Mouse (Mus musculus) gastrocnemius, postnatal 14 days (tissue): ENCODE measurements around the gene 1700029P11Rik. TPM values are rescaled to one million over a fixed set of nuclear protein-coding genes. Genes with fewer than 3 reads are reported as not detected.
A peak's percentile ranks its signal among the peaks of the same experiment; 100 is the strongest.
"Not testable (repeated sequence)": the region's sequence is repeated elsewhere in the genome, so short reads cannot be mapped to it uniquely, and the experiment has no call there.

Experiments
- DNase-seq: peaks from one replicate; pipeline ENCODE4 v3.0.0; 2021; ENCODE audit warnings: mixed read lengths
- intact Hi-C: fragments of 180-260 bp; cut with DNase I; formaldehyde crosslinking; loops from one replicate; pipeline ENCODE4 v1.15.1; 2025; ENCODE audit warnings: low total_unique reads
- total RNA-seq, 2 experiments: library from RNA; stranded (reverse); gene quantifications; 2 replicates each; pipeline ENCODE4 v1.2.3; 2021

The 1700029P11Rik gene
- total RNA-seq, 2 experiments from 2014 or later, result not detected

DNA sequence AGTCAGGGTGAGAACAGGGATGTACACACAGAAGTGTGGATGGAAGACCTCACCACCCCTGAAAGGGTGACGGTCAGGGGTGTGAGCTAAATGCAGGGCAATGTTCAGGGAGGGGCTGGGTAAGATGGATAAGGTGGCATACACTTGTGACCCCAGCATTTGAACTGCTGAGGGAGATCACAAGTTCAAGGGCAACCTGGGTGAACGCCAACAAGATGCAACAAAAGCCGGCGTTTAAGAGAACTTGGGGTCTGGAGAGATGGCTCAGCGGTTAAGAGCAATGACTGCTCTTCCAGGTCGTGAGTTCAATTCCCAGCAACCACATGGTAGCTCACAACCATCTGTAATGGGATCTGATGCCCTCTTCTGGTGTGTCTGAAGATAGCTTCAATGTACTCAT, 25.6 kb upstream of the 1700029P11Rik start:
- DNase-seq, result no peak
- intact Hi-C loops, result loop anchor here (5.0 kb wide), 1 partner anchor 38 kb away; no protein-coding TSS in a partner anchor

DNA sequence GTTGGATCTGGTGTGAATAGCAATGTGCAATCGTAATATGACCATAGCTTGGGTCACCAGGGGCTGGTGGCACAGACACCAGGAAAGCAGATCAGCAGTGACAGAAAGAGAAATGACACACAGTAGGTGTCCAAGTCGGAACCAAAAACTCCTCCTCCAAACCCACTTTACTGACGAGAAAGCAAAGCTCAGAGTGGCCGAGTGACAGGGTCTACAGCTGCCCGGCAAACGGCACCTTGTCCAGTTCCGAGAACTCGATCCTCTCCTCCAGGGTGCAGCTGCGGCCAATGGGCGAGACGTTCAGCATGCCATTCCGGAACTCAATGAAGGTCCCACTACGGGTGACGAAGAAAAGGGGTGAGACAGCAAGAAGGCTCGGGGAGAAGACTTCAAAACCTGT, 24.9 kb upstream of the 1700029P11Rik start:
- intact Hi-C loops, result loop anchor here (5.0 kb wide), 1 partner anchor 37 kb away; no protein-coding TSS in a partner anchor
- no peak for DNase-seq

DNA sequence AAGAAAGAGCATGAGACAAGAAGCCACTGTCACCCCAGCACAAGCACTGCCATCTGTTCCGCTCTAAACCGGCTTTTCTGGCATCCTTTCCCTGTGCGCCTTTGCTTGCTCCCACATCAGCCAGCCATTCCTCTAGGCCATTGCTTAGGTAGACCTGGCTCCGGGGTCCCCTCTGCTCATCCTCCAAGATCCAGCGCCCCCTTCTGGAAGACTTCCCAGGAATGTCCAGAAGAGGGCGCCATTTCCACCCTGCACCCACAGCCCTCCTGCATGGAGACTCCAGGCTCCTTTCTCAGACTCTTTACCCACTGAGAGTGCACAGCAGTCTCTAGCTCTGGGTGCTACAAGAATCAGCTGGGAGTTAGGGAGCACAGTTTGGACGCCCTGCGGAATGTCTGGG, 23.9 kb upstream of the 1700029P11Rik start:
- DNase-seq, result peak; percentile 32
- intact Hi-C loops, result loop anchor here (5.0 kb wide), 1 partner anchor 36 kb away; no protein-coding TSS in a partner anchor

DNA sequence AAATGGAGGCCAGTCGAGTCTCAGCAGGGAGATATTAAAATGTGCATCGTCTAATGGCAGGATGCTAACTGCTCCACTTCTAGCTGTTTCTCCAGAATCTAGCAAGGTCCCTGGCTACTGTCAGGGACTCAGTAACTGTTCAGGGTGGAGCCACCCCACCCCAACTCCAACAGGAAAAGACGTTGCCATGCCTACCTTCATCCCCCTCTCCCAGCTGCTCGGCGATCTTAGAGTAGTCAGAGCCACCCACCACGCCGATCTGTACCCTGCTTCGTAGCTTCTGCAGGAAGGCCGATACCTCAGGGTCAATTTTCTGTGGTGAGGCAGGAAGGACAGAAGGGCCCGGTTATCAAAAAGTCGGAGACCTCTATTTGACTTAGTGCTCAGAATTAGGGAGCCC, 22.7 kb upstream of the 1700029P11Rik start:
- intact Hi-C loops, result loop anchor here (5.0 kb wide), 1 partner anchor 35 kb away; no protein-coding TSS in a partner anchor
- DNase-seq, result no peak

DNA sequence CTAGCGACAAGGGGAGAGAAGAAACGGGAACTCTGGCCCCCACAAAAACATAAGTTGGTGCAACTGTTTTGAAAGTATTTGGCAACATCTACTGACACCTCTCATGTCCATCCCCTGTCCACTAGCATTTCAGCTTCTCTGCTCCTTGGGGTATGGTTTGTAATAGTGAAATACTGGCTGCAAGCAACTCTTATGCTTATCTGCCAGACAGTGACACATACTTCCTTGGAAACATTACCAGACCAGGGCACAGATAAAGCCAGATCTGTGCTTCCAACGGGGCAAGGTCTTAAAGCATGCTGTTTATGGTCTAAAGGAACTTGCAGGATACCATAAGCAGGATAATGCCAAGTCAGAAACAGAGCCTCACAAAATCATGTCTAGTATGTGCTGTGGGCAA, 21.4 kb upstream of the 1700029P11Rik start:
- no peak for DNase-seq
- intact Hi-C loops, result loop anchor here (5.0 kb wide), 1 partner anchor 33 kb away; no protein-coding TSS in a partner anchor

DNA sequence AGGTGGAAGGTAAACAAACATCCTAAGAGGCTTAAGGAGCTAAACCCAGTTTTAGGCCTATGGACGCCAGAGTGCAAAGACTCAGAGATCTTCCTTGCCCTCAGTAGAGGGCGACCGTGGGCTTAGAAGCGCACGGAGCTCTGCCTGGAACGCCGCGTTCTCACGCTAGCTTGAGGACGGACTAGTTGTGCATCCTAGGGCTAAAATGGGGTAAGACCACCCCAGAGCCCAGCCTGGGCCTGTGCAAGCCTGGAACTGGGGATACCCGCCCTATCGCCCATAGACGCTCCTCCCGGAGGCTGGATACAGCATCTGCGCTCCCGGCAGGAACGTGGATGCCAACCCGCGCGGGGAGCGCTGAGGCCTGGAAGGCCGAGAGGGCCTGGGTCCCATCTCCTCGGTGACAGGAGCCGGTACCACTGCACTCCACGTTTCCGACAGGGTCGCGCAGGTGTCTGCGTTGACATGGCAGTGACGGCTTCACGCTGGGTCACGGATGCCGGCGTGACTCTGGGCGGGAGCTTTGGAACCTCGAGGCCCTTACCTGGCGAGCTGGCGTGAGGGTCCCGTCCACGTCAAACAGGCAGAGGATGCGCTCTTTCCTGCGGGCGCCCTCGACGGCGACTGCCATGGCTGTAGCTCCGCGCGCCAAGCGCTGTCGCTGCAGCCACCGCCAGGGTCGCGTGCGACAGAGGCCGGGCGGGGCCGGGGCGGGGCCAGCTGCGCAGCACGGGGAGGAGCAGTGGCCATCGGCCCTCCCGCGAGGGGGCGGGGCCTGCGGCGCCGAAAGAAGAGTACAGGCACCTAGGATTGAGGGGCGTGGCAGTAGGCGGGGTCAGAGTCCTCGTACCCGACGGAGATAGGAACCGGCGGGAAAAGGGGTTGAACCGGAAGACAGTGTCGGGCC, 19.9 kb upstream of the 1700029P11Rik start, which contains the start of gene Pmm1:
Pmm1 (minus strand) TSS at position 760 of the 907 bp plus-strand sequence.
- peak; percentile 99 for DNase-seq
- intact Hi-C loops, result no loop called here

DNA sequence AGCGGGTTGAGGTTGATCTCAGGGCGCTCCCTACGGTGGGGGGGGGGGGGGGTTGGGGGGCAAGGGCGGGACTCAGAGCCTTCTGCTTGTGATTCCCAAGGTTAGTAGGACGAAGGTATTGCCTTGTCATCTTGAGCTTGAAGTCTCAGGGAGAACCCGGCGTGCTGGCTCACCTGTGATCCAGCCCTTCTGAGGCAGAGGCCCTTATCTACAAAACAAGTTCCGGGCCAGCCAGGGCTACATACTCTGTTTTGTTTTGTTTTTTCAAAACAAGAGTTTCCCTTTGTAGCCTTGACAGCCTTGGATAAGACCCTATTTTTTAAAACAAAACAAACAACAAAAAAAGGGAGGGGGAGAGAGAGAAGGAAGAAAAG, 19.3 kb upstream of the 1700029P11Rik start:
- DNase-seq, result no peak
- intact Hi-C loops, result no loop called here

DNA sequence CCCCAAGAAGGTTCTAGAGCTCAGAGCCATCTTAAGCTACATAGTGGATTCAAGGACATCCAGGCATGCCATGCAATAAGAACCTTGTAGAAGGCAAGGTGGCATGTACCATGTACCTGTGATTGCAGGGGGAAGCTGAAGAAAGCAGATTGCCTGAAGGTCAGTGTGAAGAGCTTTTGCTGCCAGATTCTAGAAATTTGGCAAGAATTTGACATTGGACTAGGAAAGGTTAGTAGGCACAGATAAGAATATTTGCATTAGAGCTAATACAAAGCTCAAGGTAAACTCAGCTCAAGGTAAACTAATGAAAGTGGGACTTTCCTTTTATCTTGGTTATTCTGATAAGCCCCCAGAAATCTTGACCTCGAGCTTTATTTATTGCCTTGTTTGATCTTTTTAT, 16.1 kb upstream of the 1700029P11Rik start:
- intact Hi-C loops, result no loop called here
- DNase-seq, result no peak

DNA sequence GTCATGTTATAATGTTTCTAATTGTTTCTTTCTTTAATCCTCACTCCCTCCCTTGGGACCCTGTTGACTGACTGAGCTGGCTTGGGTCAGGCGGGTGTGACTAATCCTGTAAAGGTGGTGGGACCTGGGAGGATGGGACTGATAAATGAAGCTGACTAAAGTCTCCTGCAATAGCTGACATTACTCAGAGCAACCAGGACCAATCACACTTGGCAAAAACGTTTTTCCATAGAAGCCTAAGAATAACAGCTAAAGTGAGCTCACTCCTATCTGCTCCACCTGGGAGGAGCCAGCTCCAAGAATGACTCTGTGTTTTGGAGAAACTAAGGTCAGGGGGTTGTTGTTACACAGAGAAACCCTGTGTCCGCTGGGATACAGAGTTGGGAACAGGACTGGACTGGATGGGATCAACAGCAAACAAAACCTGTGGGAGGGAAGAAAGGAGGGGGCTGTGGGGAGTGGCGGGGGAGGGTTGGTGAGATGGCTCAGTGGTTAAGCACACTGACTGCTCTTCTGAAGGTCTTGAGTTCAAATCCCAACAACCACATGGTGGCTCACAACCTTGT, 15.3 kb upstream of the 1700029P11Rik start:
- no peak for DNase-seq
- intact Hi-C loops, result no loop called here

DNA sequence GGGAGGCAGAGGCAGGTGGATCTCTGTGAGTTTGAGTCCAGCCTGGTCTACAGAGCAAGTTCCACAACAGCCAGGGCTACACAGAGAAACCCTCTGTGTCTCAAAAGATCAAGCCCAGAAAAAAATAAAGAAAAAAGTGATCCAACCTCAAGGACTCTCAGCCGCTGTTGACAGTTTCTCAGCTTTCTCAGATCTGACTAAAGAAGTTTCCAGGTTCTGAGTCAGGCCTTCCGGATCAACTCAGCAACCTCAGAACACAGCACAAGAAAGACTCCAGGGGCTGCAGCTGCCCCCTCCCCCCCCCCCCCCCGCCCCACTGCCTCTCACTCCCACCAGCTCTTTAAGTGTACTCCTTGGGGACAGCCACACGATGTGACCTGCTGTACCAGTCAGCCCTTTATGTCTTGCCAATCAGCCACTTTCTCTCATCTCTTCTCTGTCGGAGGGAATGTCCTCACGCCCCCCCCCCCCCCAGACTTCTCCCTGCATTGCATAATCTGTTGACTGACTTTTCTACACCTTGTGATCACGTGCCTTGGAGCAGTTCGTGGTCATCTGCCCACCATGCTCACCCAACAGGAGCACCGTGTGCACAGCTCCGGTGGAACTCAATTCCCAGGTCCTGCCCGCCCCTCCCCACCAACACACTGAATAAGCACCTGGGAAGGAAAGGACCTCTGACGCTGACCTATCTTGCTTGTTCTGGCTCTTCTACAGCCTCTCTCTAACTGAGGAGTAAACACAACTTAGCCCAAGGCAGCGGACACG, 14.1 kb upstream of the 1700029P11Rik start:
- intact Hi-C loops, result no loop called here

DNA sequence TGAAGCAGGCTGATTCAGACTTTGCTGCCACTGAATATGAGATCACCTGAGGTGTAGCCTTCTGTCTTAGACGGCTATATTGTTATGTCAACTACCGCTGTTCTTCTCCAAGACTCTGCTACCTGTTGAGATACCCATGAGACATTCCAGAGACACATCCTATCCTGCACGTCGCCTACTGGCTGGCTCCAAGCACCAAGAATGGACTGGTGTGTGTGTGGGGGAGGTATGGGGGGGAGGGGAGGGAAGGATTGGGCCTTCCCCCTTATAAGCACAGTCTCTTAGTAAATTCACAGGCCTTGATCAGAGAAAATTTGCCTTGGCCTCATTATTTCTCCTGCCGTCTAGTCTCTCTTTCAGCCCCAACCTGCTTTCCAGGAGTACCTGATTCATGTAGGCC, 12.5 kb upstream of the 1700029P11Rik start:
- no peak for DNase-seq
- intact Hi-C loops, result no loop called here

More for the DNA sequence above, 14.1 kb upstream of the 1700029P11Rik start:
- no peak for DNase-seq

DNA sequence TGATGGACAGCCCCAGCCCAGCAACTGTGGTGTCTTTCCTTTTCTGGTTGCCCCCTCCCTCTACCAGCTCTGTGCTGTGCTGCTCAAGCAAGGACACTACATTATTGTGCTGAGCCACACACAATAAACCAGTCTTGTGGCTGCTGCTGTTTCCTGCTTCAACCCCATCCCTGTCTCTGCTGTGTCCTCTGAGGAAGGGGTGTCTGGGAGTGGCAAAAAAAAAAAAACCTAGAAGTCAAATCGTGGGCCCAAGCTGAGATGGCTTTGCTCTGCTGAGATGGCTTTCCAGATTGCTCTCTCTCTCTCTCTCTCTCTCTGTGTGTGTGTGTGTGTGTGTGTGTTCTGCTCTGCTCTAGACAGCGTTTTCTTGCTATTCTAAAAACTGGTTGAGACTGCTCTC, 11.9 kb upstream of the 1700029P11Rik start:
- intact Hi-C loops, result no loop called here
- no peak for DNase-seq

DNA sequence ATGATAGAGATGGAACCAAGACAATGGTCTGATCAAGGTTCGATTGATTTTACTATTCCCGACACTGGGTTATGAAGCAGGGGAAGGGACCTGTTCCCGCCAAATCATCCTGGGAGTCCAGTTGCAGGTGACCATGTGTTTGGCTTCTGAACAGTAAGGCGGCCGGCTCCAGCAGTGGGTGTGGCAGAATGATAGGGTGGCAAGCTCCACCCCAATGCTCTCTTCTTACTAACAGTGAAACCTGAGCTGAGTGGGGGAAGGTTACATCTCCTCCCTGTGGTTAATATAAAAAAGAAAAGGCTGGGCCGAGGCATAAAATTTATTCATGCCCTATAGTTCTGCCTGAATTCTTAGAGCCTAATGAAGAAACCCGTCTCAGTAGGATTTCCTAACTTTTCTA, 11.2 kb upstream of the 1700029P11Rik start:
- no peak for DNase-seq
- intact Hi-C loops, result no loop called here

DNA sequence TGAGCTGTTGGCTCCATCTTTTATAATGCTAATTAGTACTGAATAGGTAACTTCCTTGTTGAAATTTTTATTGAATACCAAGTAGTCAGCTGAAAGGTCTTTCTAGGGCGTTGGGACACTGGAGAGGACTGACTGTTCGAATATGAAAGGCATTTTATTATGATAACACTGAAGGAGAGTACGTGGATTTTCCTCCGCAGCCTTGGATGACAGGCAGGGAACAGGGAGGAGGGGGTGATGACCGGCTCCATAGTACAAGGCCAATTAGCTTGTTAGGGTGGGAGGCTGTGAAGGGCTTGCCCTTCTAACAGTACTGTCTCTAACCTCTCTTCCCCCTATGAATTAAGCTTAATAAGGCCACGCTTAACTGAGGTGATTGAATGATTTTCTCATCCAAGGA, 10.7 kb upstream of the 1700029P11Rik start:
- DNase-seq, intact Hi-C loops: not testable (repeated sequence)

DNA sequence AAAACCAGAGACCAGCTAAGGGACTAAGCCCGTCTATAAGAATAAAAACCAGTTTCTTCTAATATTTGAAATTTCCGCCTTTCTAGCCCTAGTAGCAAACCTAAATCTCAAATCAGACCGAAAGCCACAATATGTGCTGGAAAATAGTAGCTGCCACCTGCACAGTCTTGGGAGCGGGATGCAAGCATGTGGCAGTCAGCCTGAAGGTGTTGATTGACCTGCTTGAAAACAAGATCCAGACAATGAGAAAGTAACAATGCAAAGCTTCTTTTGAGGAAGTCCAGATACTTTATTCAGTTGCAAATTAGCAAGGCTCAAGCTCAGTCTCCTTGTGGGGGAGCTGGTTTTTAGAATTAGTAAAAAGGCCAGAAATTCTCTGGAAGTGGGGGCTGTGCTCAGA, 9.8 kb upstream of the 1700029P11Rik start:
- DNase-seq, intact Hi-C loops: not testable (repeated sequence)

DNA sequence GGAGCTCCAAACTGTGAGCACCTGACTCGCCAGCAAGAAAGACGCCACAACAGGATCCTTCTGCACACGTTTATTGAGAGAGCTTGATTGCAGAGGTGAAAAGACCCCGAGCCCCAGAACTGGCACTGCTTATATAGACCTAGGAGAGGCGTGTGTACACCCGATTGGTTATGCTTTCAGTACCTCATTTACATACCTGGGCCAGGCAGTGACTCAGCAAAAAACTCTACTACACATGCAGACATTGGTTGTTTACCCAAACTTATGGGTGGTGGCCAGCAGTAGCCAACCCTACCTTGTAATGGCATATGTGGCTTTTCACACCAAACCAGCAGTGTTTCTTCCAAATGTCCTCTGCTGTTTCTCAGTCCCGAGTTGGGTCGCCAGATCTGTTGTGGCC, 5.2 kb upstream of the 1700029P11Rik start:
- DNase-seq, intact Hi-C loops: not testable (repeated sequence)

DNA sequence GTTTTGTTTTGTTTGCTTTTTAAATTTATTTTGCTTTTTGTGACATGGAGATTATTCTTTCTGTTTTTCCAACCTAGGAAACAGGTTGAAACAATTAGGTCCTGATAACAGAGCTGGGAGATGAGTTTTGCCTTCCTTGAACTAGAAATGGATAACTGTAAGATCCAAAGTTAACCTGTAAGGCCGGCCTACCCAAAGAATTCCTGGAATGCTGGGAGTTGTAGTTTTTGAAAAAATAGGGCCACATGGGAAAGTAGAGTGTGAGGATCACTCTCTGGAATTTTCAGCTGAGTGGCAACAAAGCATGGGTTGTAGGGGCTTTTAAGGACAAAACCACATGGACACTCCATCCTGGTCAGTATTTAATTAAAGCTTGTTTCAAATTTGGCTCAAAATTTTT, 1.8 kb downstream of the 1700029P11Rik start:
- intact Hi-C loops, result no loop called here
- DNase-seq, result no peak

DNA sequence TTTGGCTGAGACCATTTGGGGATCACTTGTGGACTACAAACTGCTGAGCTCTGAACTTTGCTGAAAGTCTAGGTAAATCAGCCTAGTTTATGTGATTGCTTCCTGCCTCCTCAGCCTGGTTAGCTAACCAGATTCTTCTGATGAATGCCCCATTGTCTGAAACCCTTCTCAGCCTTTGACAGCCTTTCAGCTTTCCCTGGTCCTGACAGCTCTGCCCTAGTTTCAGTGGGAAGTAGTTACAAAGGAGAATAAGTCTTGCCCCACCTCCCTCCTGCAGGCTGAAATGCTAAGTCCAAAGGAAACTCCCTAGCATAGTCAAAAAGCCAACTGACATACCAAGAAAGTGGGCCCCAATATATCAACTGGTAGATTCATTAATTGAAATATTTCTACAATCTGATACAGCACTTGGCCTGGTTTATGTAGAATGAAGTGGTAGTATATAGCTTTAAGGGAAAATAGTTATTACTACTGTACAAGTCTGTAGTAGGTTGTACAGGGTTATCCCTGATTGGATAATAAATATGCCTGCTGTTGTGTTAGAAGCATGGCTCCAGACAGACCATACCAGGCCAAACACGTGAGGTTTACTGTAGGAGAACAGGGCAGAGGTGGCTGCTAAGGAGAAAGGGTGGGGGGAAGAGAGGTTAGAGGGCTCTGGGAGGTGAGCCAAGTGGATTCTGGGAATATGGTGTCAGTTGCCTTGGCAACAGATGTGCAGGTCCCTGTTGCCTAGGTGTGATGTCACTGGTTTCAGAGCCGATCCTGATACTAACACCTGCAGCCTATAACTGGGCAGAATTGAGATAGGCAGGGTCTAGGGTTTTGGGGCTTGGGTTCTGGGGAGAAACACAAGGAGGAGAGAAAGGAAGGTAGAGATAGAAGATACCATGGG, 5.2 kb downstream of the 1700029P11Rik start:
- intact Hi-C loops, result loop anchor here (5.0 kb wide), 1 partner anchor 43 kb away; no protein-coding TSS in a partner anchor
- DNase-seq, result no peak

DNA sequence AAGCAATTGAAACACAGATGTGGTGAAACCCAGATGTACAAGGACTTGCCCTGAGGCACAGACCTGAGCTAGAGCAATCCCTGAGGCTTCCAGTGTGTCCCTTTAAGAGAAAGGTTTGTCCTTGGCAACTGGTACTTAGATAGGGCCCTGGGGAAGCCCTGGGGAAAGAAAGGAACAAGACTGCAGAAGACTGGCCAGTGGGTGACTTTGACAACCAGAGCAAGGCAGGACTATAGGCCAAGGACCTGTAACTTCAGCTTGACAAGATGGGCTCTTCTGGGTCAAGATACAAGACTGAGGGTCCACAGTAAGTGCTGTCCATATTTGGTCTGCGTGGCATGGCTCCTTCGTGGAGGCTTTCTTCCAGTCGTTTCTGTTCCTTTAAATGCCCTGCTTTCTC, 7.3 kb downstream of the 1700029P11Rik start, which contains the start of gene Xrcc6:
Xrcc6 (plus strand) TSS at position 190 of the 400 bp plus-strand sequence.
- no peak for DNase-seq
- intact Hi-C loops, result loop anchor here (5.0 kb wide), 1 partner anchor 45 kb away; no protein-coding TSS in a partner anchor
